Mouse (Mus musculus) hindbrain, embryonic 15.5 days (tissue): ENCODE measurements around the gene Desi2. TPM values are rescaled to one million over a fixed set of nuclear protein-coding genes. Genes with fewer than 3 reads are reported as not detected.
"Not testable (repeated sequence)": the region's sequence is repeated elsewhere in the genome, so short reads cannot be mapped to it uniquely, and the experiment has no call there.

Experiments used
- ATAC-seq: fragments of 200-750 bp; cut with Nextera tagmentation; 2 replicates; pipeline ENCODE4 v1.8.0; 2017; ENCODE audit warnings: low read depth, moderate number of reproducible peaks, moderate TSS enrichment; ENCODE audit not compliant: low FRiP score
- H3K27ac ChIP-seq: fragments of 300-500 bp; sonication (generic); replicated peaks from 2 replicates; pipeline ENCODE4 v1.5.1; 2015; ENCODE audit warnings: mild to moderate bottlenecking, inconsistent platforms
- H3K27me3 ChIP-seq: fragments of 300-500 bp; sonication (generic); 2 replicates; pipeline ENCODE4 v1.6.1; 2015; ENCODE audit warnings: control low read depth, inconsistent platforms
- H3K36me3 ChIP-seq: fragments of 300-500 bp; sonication (generic); 2 replicates; pipeline ENCODE4 v1.6.1; 2015; ENCODE audit warnings: control low read depth, inconsistent platforms
- H3K4me1 ChIP-seq: fragments of 300-500 bp; sonication (generic); replicated peaks from 2 replicates; pipeline ENCODE4 v1.6.1; 2015; ENCODE audit warnings: control low read depth, inconsistent platforms
- H3K4me2 ChIP-seq: fragments of 300-500 bp; sonication (generic); 2 replicates; pipeline ENCODE4 v1.6.1; 2015; ENCODE audit warnings: moderate library complexity, mild to moderate bottlenecking, inconsistent platforms
- H3K4me3 ChIP-seq: fragments of 300-500 bp; sonication (generic); 2 replicates; pipeline ENCODE4 v1.5.1; 2015; ENCODE audit warnings: mild to moderate bottlenecking, inconsistent platforms
- H3K9ac ChIP-seq: fragments of 300-500 bp; sonication (generic); 2 replicates; pipeline ENCODE4 v1.6.1; 2015; ENCODE audit warnings: inconsistent platforms
- H3K9me3 ChIP-seq: fragments of 300-500 bp; sonication (generic); 2 replicates; pipeline ENCODE4 v1.6.1; 2016; ENCODE audit warnings: control low read depth, inconsistent platforms
- WGBS: fragments of 180-500 bp; shearing (Covaris S2); methylation state at CpG from one replicate; pipeline ENCODE4 v1.1.7; 2015; 5-methylcytosine and 5-hydroxymethylcytosine counted together
- polyA plus RNA-seq: library from polyadenylated mRNA; unstranded; fragments of >200 nt; fragmentation: Nextera tagmentation; extraction: Ambion mirVana; gene quantifications from 2 replicates; pipeline ENCODE4 v1.2.1, GENCODE M21; 2015

Desi2 gene
- polyA plus RNA-seq: 20.3 and 23.5 TPM in 2 replicates

GRCm38 (mm10) chr1:178187216-178187791 lies at the start of gene Desi2:
Gene Desi2 (plus strand): TSS chr1:178187417.
- Histone ChIP-seq H3K4me1 (peaks cover 17% of the 10 kb centered on the region), H3K4me2 (peak within 1 kb of the TSS; percentile 63), H3K4me3 (peak within 1 kb of the TSS; percentile 78), H3K27ac (peak within 1 kb of the TSS; percentile 85), H3K9ac (peak within 1 kb of the TSS; percentile 67)
- not testable (repeated sequence) for H3K36me3 ChIP-seq, H3K27me3 ChIP-seq, H3K9me3 ChIP-seq
- WGBS: under 1% methylated on average over 37 of the region's 37 CpGs
- ATAC-seq: peak; percentile 100

GRCm38 (mm10) chr1:178146513-178146912 lies 40.7 kb upstream of the Desi2 start:
- not testable (repeated sequence) for H3K4me1 ChIP-seq, H3K36me3 ChIP-seq, H3K9me3 ChIP-seq, H3K27ac ChIP-seq, ATAC-seq, H3K27me3 ChIP-seq, H3K9ac ChIP-seq, H3K4me3 ChIP-seq, H3K4me2 ChIP-seq
- WGBS: 12% methylated on average over 2 of the region's 2 CpGs

DNA sequence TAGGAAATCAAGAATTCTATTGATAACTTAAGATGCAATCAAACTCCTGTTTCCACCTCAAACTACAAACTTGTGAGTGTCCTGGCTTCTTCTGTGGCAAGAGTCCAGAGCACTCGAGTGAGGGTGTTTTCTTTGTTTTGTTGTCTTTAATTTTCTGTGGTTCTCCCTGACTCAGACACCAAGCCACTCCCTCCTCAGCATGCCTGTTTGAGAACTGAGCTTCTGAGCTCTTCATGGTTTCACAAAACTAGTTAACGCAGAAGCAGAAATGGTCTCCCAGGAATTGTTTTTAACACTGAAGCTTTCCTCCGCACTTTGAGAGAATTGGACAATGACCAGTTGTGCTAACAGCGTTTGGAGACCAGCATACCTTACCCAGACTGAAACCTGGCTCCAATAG lies 40.3 kb upstream of the Desi2 start:
- H3K4me3 ChIP-seq, H3K27ac ChIP-seq, H3K4me2 ChIP-seq, H3K27me3 ChIP-seq, H3K9me3 ChIP-seq, H3K36me3 ChIP-seq, ATAC-seq, H3K4me1 ChIP-seq, H3K9ac ChIP-seq: not testable (repeated sequence)
- WGBS: 32% methylated on average over 4 of the region's 4 CpGs

DNA sequence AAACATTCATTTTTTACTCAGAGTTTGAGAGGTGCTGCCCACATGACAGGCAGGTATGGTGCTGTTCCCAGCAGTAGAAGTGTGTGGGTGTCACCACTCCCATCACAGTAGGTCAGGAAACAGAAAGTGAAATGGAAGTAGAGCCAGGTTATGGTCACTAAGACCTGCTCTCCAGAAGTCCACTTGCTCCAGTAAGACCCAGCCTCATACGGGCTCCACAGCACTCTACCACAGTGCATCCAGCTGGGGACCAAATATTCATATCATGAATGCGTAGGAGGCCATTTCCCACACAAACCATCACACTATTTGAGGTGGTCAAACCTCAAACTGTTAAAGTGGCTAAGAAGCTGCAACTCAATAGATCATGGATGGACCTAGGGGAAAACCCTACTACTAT lies 5.0 kb upstream of the Desi2 start:
- WGBS: 84% methylated on average over 2 of the region's 2 CpGs
- Histone ChIP-seq H3K4me1 (peaks cover 3% of the 10 kb centered on the region; the same call in 1 of the 2 replicates), H3K4me2 (no peak overlapping the region)

DNA sequence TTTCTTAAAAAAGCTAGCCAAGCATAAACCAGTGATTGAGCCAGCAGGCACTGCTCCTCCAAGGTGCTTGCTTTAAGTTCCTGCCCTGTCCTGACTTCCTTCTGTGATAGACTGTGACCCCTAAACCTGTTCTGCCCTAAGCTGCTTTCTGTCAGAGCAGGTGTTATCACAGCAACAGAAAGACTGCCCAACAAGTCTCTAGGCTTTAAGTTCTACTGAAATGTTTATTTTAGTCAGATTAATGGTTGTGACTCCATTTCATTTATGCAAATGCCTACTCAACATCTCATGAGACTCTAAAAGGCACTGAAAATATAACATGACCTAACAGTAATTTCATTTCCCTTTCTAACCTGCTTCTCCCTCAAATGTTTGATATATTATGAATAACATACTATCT lies 1.6 kb upstream of the Desi2 start:
- Histone ChIP-seq H3K4me3 (no peak overlapping the region), H3K27ac (no peak overlapping the region), H3K36me3 (no peaks in the 10 kb centered on the region), H3K9me3 (no peaks in the 10 kb centered on the region), H3K27me3 (no peaks in the 10 kb centered on the region), H3K4me2 (no peak overlapping the region), H3K9ac (no peak overlapping the region), H3K4me1 (peaks cover 17% of the 10 kb centered on the region)
- ATAC-seq: no peak

More for the DNA sequence above, 5.0 kb upstream of the Desi2 start:
- H3K4me3 ChIP-seq: no peak overlapping the region
- no peak overlapping the region for H3K9ac ChIP-seq
- no peak for ATAC-seq
- no peaks in the 10 kb centered on the region for H3K36me3 ChIP-seq
- no peaks in the 10 kb centered on the region for H3K27me3 ChIP-seq
- no peak overlapping the region for H3K27ac ChIP-seq
- no peaks in the 10 kb centered on the region for H3K9me3 ChIP-seq

DNA sequence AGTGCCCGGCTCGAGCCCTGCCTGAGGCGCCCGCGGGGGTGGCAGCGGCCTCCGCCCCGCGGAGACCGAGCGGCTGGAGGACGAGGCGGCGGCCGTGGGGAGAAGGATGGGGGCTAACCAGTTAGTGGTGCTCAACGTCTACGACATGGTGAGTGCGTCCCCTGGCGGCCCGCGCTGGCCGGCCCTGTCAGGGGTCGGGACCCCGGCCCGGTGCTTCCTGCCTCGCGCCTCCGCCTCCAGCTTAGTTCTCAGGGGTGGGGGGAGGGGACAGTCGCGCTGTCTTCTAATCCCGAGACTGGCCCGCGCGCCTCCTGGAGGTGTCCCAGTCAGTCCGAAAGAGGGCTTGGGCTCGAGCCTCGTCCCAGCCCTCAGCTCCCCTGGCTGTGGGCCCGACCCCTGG lies 593 bp downstream of the Desi2 start:
- 1% methylated on average over 17 of the region's 38 CpGs for WGBS
- H3K4me2 ChIP-seq: peak overlapping the region; percentile 42

GRCm38 (mm10) chr1:178188386-178188785 lies 1.2 kb downstream of the Desi2 start:
- 8% methylated on average over 13 of the region's 13 CpGs for WGBS
- Histone ChIP-seq H3K27ac (no peak overlapping the region), H3K4me2 (peak overlapping the region; percentile 63), H3K4me3 (peak overlapping the region; percentile 38), H3K4me1 (peaks cover 17% of the 10 kb centered on the region), H3K27me3 (no peaks in the 10 kb centered on the region), H3K36me3 (no peaks in the 10 kb centered on the region), H3K9ac (no peak overlapping the region), H3K9me3 (no peaks in the 10 kb centered on the region)
- no peak for ATAC-seq

More for the DNA sequence above, 593 bp downstream of the Desi2 start:
- Histone ChIP-seq H3K4me3 (peak overlapping the region; percentile 78), H3K4me1 (peaks cover 17% of the 10 kb centered on the region), H3K27ac (peak overlapping the region; percentile 85), H3K9ac (peak overlapping the region; percentile 67)
- not testable (repeated sequence) for H3K9me3 ChIP-seq, H3K27me3 ChIP-seq, H3K36me3 ChIP-seq
- peak; percentile 50; the same call in 1 of the 2 replicates for ATAC-seq

DNA sequence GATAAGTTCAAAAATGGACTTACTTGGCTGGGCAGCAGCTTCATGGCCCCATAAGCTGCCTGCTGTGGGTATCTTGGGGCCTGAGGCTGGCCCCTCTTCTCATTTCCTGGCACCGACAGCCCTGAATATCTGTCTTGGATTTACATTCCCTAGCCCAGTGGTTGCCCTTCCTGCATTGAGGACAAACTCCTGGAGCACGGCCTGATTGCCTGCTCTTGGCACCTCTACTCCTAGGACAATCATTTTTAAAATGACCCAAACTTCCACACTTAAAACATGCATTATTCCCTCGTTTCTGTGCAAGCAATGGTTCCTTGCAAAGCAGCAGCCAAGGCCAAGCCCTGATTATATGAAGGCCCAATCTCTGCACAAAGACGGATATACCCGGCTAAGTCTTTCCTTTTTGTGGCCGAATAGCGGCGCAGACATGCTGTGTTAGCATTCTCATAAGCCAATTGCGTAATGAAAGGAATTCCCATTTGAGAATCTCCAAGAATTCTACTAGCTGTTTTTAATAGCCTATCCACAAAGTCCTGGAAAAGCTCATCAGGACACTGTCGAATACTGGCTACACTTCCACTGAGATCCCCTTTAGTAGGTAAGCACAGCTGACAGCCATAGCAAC lies 18.6 kb downstream of the Desi2 start:
- H3K9ac ChIP-seq: no peak overlapping the region
- H3K36me3 ChIP-seq: no peaks in the 10 kb centered on the region
- H3K9me3 ChIP-seq: no peaks in the 10 kb centered on the region
- no peak for ATAC-seq
- WGBS: 90% methylated on average over 10 of the region's 10 CpGs
- H3K4me1 ChIP-seq: no peaks in the 10 kb centered on the region
- H3K4me2 ChIP-seq: no peak overlapping the region
- no peak overlapping the region for H3K27ac ChIP-seq
- no peak overlapping the region for H3K4me3 ChIP-seq
- no peaks in the 10 kb centered on the region for H3K27me3 ChIP-seq

DNA sequence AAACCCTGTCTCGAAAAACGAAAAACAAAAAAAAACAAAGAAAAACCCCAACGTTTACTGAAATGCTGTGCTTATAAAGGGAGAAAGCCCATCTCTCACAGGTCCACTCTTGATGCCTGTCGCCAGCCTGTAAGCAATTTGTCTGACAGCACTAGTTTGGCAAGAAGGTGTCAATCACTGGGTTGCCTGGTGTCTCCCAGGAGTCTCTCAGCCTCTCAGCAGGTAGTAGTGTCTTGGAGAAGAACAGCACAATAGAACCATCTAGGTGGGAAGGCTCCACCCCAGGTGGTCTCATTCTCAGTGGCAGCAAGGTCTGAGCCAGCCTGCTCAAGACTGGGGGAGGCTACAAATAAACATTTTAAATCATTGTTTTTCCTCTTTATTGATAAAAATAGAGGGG lies 20.6 kb downstream of the Desi2 start:
- H3K9me3 ChIP-seq, H3K27ac ChIP-seq, H3K4me2 ChIP-seq, H3K9ac ChIP-seq, H3K4me1 ChIP-seq, H3K4me3 ChIP-seq, H3K36me3 ChIP-seq, H3K27me3 ChIP-seq, ATAC-seq: not testable (repeated sequence)
- 78% methylated on average over 4 of the region's 4 CpGs for WGBS

GRCm38 (mm10) chr1:178209966-178210365 lies 22.7 kb downstream of the Desi2 start:
- no peak for ATAC-seq
- Histone ChIP-seq H3K9ac (no peak overlapping the region), H3K4me3 (no peak overlapping the region), H3K27ac (no peak overlapping the region), H3K27me3 (no peaks in the 10 kb centered on the region), H3K4me2 (no peak overlapping the region), H3K36me3 (no peaks in the 10 kb centered on the region), H3K4me1 (no peaks in the 10 kb centered on the region), H3K9me3 (no peaks in the 10 kb centered on the region)

GRCm38 (mm10) chr1:178217157-178217556 lies 29.9 kb downstream of the Desi2 start:
- H3K27ac ChIP-seq: no peak overlapping the region
- no peak overlapping the region for H3K4me3 ChIP-seq
- no peaks in the 10 kb centered on the region for H3K36me3 ChIP-seq
- H3K9me3 ChIP-seq: no peaks in the 10 kb centered on the region
- ATAC-seq: no peak
- H3K9ac ChIP-seq: no peak overlapping the region
- H3K27me3 ChIP-seq: no peaks in the 10 kb centered on the region
- H3K4me2 ChIP-seq: no peak overlapping the region
- H3K4me1 ChIP-seq: no peaks in the 10 kb centered on the region

DNA sequence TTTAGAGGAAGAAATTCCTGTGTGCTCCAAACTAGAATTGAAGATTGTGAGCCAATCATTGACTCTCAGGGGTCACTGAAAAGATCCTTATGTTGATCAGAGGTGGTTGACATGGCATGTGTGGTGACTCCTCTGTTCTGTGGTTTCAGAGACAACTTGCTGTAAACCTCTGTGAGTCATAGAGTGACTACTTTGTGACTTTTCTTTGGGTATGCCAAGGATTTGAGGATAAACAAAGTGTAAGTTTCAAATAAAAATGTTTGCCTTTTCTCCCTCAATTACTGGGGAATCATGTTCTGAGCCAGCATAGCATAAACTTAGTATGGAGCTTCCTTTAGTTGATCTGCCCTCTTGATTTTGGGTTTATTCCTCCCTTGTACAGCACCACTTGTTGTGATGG lies 31.1 kb downstream of the Desi2 start:
- Histone ChIP-seq H3K4me2 (no peak overlapping the region), H3K4me1 (no peaks in the 10 kb centered on the region), H3K27ac (no peak overlapping the region), H3K4me3 (no peak overlapping the region), H3K9me3 (no peaks in the 10 kb centered on the region), H3K9ac (no peak overlapping the region), H3K27me3 (no peaks in the 10 kb centered on the region), H3K36me3 (no peaks in the 10 kb centered on the region)
- ATAC-seq: no peak
